Mouse (Mus musculus): ENCODE data around the gene Ptprt. TPM values are rescaled to one million over a fixed set of nuclear protein-coding genes. Genes with fewer than 3 reads are reported as not detected.

Gene Ptprt
- 1.0 and 1.4 TPM in 2 replicates for polyA plus RNA-seq (2012; rRNA removed)

GRCm38 (mm10) chr2:162660941-162661386 is at the start of gene Ptprt:
Gene Ptprt, minus strand, starts transcription at chr2:162661147.

All from stomach, adult 2 months (tissue).